Mouse (Mus musculus): ENCODE measurements at regions not wholly inside any gene's neighbourhood (a gene's known extent, or its start where the extent isn't known, plus 50 kb on each side); places are given as distances from the start of the nearest gene placed in this dataset.

GRCm38 (mm10) chr7:142593729-142594375 is 61.4 kb downstream of the Mrpl23 start:
- Histone ChIP-seq H3K27me3 (replicated peaks; ENCODE audit: low read depth, poor library complexity, severe bottlenecking) (no peaks in the 10 kb centered on the region), H3K4me1 (peaks cover 32% of the 10 kb centered on the region), H3K36me3 (replicated peaks) (no peaks in the 10 kb centered on the region), H3K9me3 (no peaks in the 10 kb centered on the region), H3K4me3 (no peak overlapping the region), H3K27ac (replicated peaks) (no peak overlapping the region)
- no peak for DNase-seq (ENCODE audit: low spot score)
- WGBS: 78% methylated on average over 8 of the region's 8 CpGs

- Histone ChIP-seq H3K36me3 (replicated peaks) (no peaks in the 10 kb centered on the region), H3K4me3 (no peak overlapping the region), H3K9me3 (no peaks in the 10 kb centered on the region), H3K27me3 (replicated peaks; ENCODE audit: low read depth, poor library complexity, severe bottlenecking) (no peaks in the 10 kb centered on the region), H3K27ac (replicated peaks) (peak overlapping the region; percentile 44; the same call in 1 of the 2 replicates), H3K4me1 (peaks cover 33% of the 10 kb centered on the region)
- WGBS: 42% methylated on average over 1 of the region's 1 CpGs
- no peak for DNase-seq (ENCODE audit: low spot score)
Observed at GRCm38 (mm10) chr7:142595412-142595811, 62.9 kb downstream of the Mrpl23 start.

GRCm38 (mm10) chr7:142596211-142596610 is 63.7 kb downstream of the Mrpl23 start:
- H3K9me3 ChIP-seq: no peaks in the 10 kb centered on the region
- no peaks in the 10 kb centered on the region for H3K36me3 ChIP-seq (replicated peaks)
- H3K27ac ChIP-seq (replicated peaks): no peak overlapping the region
- peaks cover 36% of the 10 kb centered on the region for H3K4me1 ChIP-seq
- no peak for DNase-seq (ENCODE audit: low spot score)
- WGBS: 91% methylated on average over 1 of the region's 1 CpGs
- no peak overlapping the region for H3K4me3 ChIP-seq
- H3K27me3 ChIP-seq (replicated peaks; ENCODE audit: low read depth, poor library complexity, severe bottlenecking): no peaks in the 10 kb centered on the region

GRCm38 (mm10) chr7:142597961-142598360 is 65.5 kb downstream of the Mrpl23 start:
- Histone ChIP-seq H3K27ac (replicated peaks) (0 out of 2 replicates have a peak overlapping the region, but pooled peaks have one; percentile 36), H3K36me3 (replicated peaks) (no peaks in the 10 kb centered on the region), H3K9me3 (no peaks in the 10 kb centered on the region), H3K4me3 (no peak overlapping the region), H3K4me1 (peaks cover 28% of the 10 kb centered on the region), H3K27me3 (replicated peaks; ENCODE audit: low read depth, poor library complexity, severe bottlenecking) (no peaks in the 10 kb centered on the region)
- DNase-seq (ENCODE audit: low spot score): no peak
- WGBS: 83% methylated on average over 7 of the region's 7 CpGs

- WGBS: 81% methylated on average over 15 of the region's 15 CpGs
- Histone ChIP-seq H3K4me1 (peaks cover 22% of the 10 kb centered on the region), H3K4me3 (no peak overlapping the region), H3K27me3 (replicated peaks; ENCODE audit: low read depth, poor library complexity, severe bottlenecking) (no peaks in the 10 kb centered on the region), H3K36me3 (replicated peaks) (no peaks in the 10 kb centered on the region), H3K27ac (replicated peaks) (peak overlapping the region; percentile 70), H3K9me3 (no peaks in the 10 kb centered on the region)
- DNase-seq (ENCODE audit: low spot score): no peak
Observed at GRCm38 (mm10) chr7:142599942-142600341, 66.7 kb downstream of the Igf2 start.

GRCm38 (mm10) chr7:142600400-142600799 is 66.2 kb downstream of the Igf2 start:
- WGBS: 25% methylated on average over 1 of the region's 1 CpGs
- no peaks in the 10 kb centered on the region for H3K9me3 ChIP-seq
- H3K4me1 ChIP-seq: peaks cover 19% of the 10 kb centered on the region
- H3K36me3 ChIP-seq (replicated peaks): no peaks in the 10 kb centered on the region
- DNase-seq (ENCODE audit: low spot score): no peak
- peak overlapping the region; percentile 70 for H3K27ac ChIP-seq (replicated peaks)
- H3K4me3 ChIP-seq: no peak overlapping the region
- H3K27me3 ChIP-seq (replicated peaks; ENCODE audit: low read depth, poor library complexity, severe bottlenecking): no peaks in the 10 kb centered on the region
